Mouse (Mus musculus) CH12.LX (cell line): Measurements from ENCODE around the gene Glp1r. TPM values are rescaled to one million over a fixed set of nuclear protein-coding genes. Genes with fewer than 3 reads are reported as not detected.

Experiments used
- DNase-seq: peaks from one replicate; pipeline ENCODE4 v3.0.0-alpha.2; 2013; ENCODE audit errors: extremely low read depth
- H3K27ac ChIP-seq: 2 replicates; pipeline ENCODE4 v1.5.1; 2012; ENCODE audit warnings: low read depth, mild to moderate bottlenecking, control low read depth, moderate library complexity; ENCODE audit not compliant: insufficient read depth
- H3K27me3 ChIP-seq: replicated peaks from 2 replicates; pipeline ENCODE3; 2012; ENCODE audit warnings: inconsistent platforms
- H3K36me3 ChIP-seq, 2 experiments: replicated peaks in 1 of 2; 2 replicates each; pipeline versions ENCODE3 to v1.6.1; 2012; ENCODE audit warnings: inconsistent platforms in 1 of 2, low read length in 1 of 2, mild to moderate bottlenecking in 1 of 2, mixed read lengths in 1 of 2, moderate library complexity in 1 of 2; ENCODE audit not compliant: control insufficient read depth in 1 of 2, insufficient read depth in 1 of 2
- H3K4me1 ChIP-seq, 2 experiments: 2 replicates each; pipeline ENCODE4 v1.6.1; 2012; ENCODE audit warnings: inconsistent platforms in 1 of 2, moderate library complexity in 1 of 2; ENCODE audit not compliant: insufficient read depth in 2 of 2, control insufficient read depth in 1 of 2
- H3K4me2 ChIP-seq: 2 replicates; pipeline ENCODE4 v1.6.1; 2012; ENCODE audit warnings: low read depth, mild to moderate bottlenecking, control low read depth; ENCODE audit not compliant: poor library complexity, insufficient read depth, severe bottlenecking
- H3K4me3 ChIP-seq, 3 experiments: fragments of 150-350 bp in 1 of 3; sonication (generic) in 1 of 3; replicated peaks in 1 of 3; 2 replicates each; pipeline versions ENCODE3 to v1.5.1; 2011 to 2012; ENCODE audit warnings: low read depth in 2 of 3, low read length in 2 of 3, mild to moderate bottlenecking in 2 of 3, moderate library complexity in 2 of 3, control low read depth in 1 of 3, improper control_type of control experiment in 1 of 3, inconsistent platforms in 1 of 3, mixed read lengths in 1 of 3; ENCODE audit not compliant: poor library complexity in 1 of 3
- H3K79me2 ChIP-seq: replicated peaks from 2 replicates; pipeline ENCODE4 v1.6.1; 2012; ENCODE audit warnings: mild to moderate bottlenecking, moderate library complexity; ENCODE audit not compliant: control insufficient read depth, poor library complexity, insufficient read depth, severe bottlenecking; ENCODE audit errors: extremely low read depth
- H3K9ac ChIP-seq: 2 replicates; pipeline ENCODE4 v1.6.1; 2012; ENCODE audit warnings: low read depth, mild to moderate bottlenecking, control low read depth, moderate library complexity; ENCODE audit not compliant: insufficient read depth
- H3K9me3 ChIP-seq: replicated peaks from 2 replicates; pipeline ENCODE3; 2012; ENCODE audit warnings: low read length, inconsistent platforms, mixed read lengths
- CTCF ChIP-seq, 2 experiments: IDR thresholded peaks in 1 of 2; conservative IDR thresholded peaks in 1 of 2; 2 replicates each; pipeline ENCODE4 v1.5.1; 2011 to 2012; ENCODE audit warnings: low read depth in 2 of 2, low read length in 2 of 2, improper control_type of control experiment in 1 of 2, inconsistent platforms in 1 of 2, mild to moderate bottlenecking in 1 of 2, moderate library complexity in 1 of 2
- E2F4 ChIP-seq: IDR thresholded peaks from 2 replicates; pipeline ENCODE4 v1.6.1; 2011; ENCODE audit warnings: low read depth, low read length, improper control_type of control experiment; ENCODE audit not compliant: insufficient replicate concordance
- ETS1 ChIP-seq: conservative IDR thresholded peaks from 2 replicates; pipeline ENCODE4 v1.6.1; 2012; ENCODE audit warnings: low read depth, mild to moderate bottlenecking, inconsistent platforms, low read length, improper control_type of control experiment, moderate library complexity
- GABPA ChIP-seq: IDR thresholded peaks from 2 replicates; pipeline ENCODE4 v1.6.1; 2012; ENCODE audit warnings: low read depth, low read length, improper control_type of control experiment, inconsistent platforms; ENCODE audit not compliant: insufficient replicate concordance
- HCFC1 ChIP-seq: IDR thresholded peaks from 2 replicates; pipeline ENCODE4 v1.6.1; 2012; ENCODE audit warnings: low read depth, mild to moderate bottlenecking, inconsistent platforms, low read length, improper control_type of control experiment
- JUND ChIP-seq: conservative IDR thresholded peaks from 2 replicates; pipeline ENCODE4 v1.6.1; 2011; ENCODE audit warnings: low read depth, low read length, improper control_type of control experiment
- KAT2A ChIP-seq: IDR thresholded peaks from 2 replicates; pipeline ENCODE4 v1.6.1; 2012; ENCODE audit warnings: low read length, improper control_type of control experiment, inconsistent platforms; ENCODE audit not compliant: insufficient replicate concordance
- MAFK ChIP-seq: IDR thresholded peaks from 2 replicates; pipeline ENCODE4 v1.6.1; 2011; ENCODE audit warnings: low read length, improper control_type of control experiment; ENCODE audit not compliant: insufficient replicate concordance
- MEF2A ChIP-seq: IDR thresholded peaks from 2 replicates; pipeline ENCODE4 v1.6.1; 2014; ENCODE audit warnings: low read depth, mild to moderate bottlenecking, inconsistent platforms, low read length, improper control_type of control experiment, borderline replicate concordance
- PAX5 ChIP-seq: IDR thresholded peaks from 2 replicates; pipeline ENCODE4 v1.6.1; 2012; ENCODE audit warnings: low read length, inconsistent platforms, mixed read lengths
- RAD21 ChIP-seq: IDR thresholded peaks from 2 replicates; pipeline ENCODE4 v1.6.1; 2011; ENCODE audit warnings: low read depth, mild to moderate bottlenecking, low read length, improper control_type of control experiment, moderate library complexity
- SIN3A ChIP-seq: IDR thresholded peaks from 2 replicates; pipeline ENCODE4 v1.6.1; 2012; ENCODE audit warnings: low read length, improper control_type of control experiment, inconsistent platforms
- USF1 ChIP-seq: IDR thresholded peaks from 2 replicates; pipeline ENCODE4 v1.6.1; 2014; ENCODE audit warnings: low read depth, mild to moderate bottlenecking, inconsistent platforms, low read length, improper control_type of control experiment
- USF2 ChIP-seq: conservative IDR thresholded peaks from 2 replicates; pipeline ENCODE4 v1.6.1; 2011; ENCODE audit warnings: low read depth, low read length, improper control_type of control experiment
- ZC3H11A ChIP-seq: IDR thresholded peaks from 2 replicates; pipeline ENCODE4 v1.6.1; 2012; ENCODE audit warnings: low read depth, mild to moderate bottlenecking, inconsistent platforms, low read length, improper control_type of control experiment
- dilution Hi-C: fragments of 300-500 bp; cut with MboI; formaldehyde crosslinking; loops from 2 replicates; pipeline ENCODE4 v1.14.3; 2020; ENCODE audit warnings: low sequenced_read_pairs; ENCODE audit not compliant: extremely low pct_unique_long_range_greater_than_20kb, extremely low pct_ligation_motif_present
- in situ Hi-C: fragments of 300-500 bp; cut with MboI; formaldehyde crosslinking; loops from 3 replicates; pipeline ENCODE4 v1.14.3; 2019; ENCODE audit warnings: low sequenced_read_pairs, low pct_ligation_motif_present, low pct_unique_long_range_greater_than_20kb, mixed read lengths
- polyA plus RNA-seq: library from polyadenylated mRNA; unstranded; fragments of >175 nt; gene quantifications from 2 replicates; pipeline ENCODE4 v1.2.1, GENCODE M21; 2012; ENCODE audit warnings: low read depth; ENCODE audit not compliant: insufficient read length
- total RNA-seq, 2 experiments: library from RNA; depleted of rRNA; stranded (reverse); fragments of 300-350 nt in 1 of 2; fragments of >200 nt in 1 of 2; gene quantifications; 2 replicates each; pipeline ENCODE4 v1.2.3; 2012 to 2014

Glp1r gene
- total and polyA plus RNA-seq, 3 experiments: 0.04 TPM; not detected in 2

- peaks cover 5% of the 10 kb centered on the region for H3K27me3 ChIP-seq
- in situ Hi-C loops (no loop called here), dilution Hi-C loops (no loop called here)
- peaks cover 10% of the 10 kb centered on the region for H3K9me3 ChIP-seq
- no peaks in the 10 kb centered on the region for H3K79me2 ChIP-seq
- H3K36me3 ChIP-seq: no peaks in the 10 kb centered on the region
- H3K4me3 ChIP-seq: no peak overlapping the region
- no peak overlapping the region for H3K27ac ChIP-seq
- TF ChIP-seq HCFC1: no peak
- TF ChIP-seq CTCF (conservative IDR thresholded peaks at IDR 0.05 in 1 of 2, IDR thresholded peaks at IDR 0.05 in 1 of 2; ENCODE audit: low read depth in 2 of 2, low read length in 2 of 2): peak in 1 of 2 experiments; percentile 29; a peak in 2 of 4 replicates
- TF ChIP-seq SIN3A: no peak
- TF ChIP-seq JUND: no peak
- no peak for DNase-seq
- H3K4me1 ChIP-seq: no peaks in the 10 kb centered on the region
- H3K4me2 ChIP-seq: no peak overlapping the region
- no peak overlapping the region for H3K9ac ChIP-seq
These were observed 21.2 kb upstream of the Glp1r start for GRCm38 (mm10) chr17:30880391-30880790.

- dilution Hi-C loops (no loop called here), in situ Hi-C loops (no loop called here)
- peaks cover 5% of the 10 kb centered on the region for H3K27me3 ChIP-seq
- no peaks in the 10 kb centered on the region for H3K4me1 ChIP-seq
- H3K36me3 ChIP-seq: no peaks in the 10 kb centered on the region
- no peak overlapping the region for H3K4me3 ChIP-seq
- no peak overlapping the region for H3K4me2 ChIP-seq
- H3K79me2 ChIP-seq: no peaks in the 10 kb centered on the region
- no peak overlapping the region for H3K9ac ChIP-seq
- H3K27ac ChIP-seq: no peak overlapping the region
- peaks cover 15% of the 10 kb centered on the region for H3K9me3 ChIP-seq
- DNase-seq: no peak
- no peak for TF ChIP-seq KAT2A
- TF ChIP-seq USF2: no peak
- no peak for TF ChIP-seq PAX5
- no peak for TF ChIP-seq USF1
- TF ChIP-seq GABPA: no peak
These were observed 20.6 kb upstream of the Glp1r start for GRCm38 (mm10) chr17:30881001-30881400.

GRCm38 (mm10) chr17:30882206-30882605 lies 19.4 kb upstream of the Glp1r start:
- dilution Hi-C loops: no loop called here
- H3K27ac ChIP-seq: no peak overlapping the region
- H3K4me2 ChIP-seq: no peak overlapping the region
- no peak overlapping the region for H3K4me3 ChIP-seq
- peaks cover 20% of the 10 kb centered on the region for H3K9me3 ChIP-seq
- H3K9ac ChIP-seq: no peak overlapping the region
- no peak for TF ChIP-seq ETS1
- no peak for TF ChIP-seq MAFK
- no peak for TF ChIP-seq MEF2A
- no peak for TF ChIP-seq KAT2A
- TF ChIP-seq PAX5: no peak
- no peak for TF ChIP-seq RAD21
- no peak for TF ChIP-seq GABPA
- TF ChIP-seq ZC3H11A: no peak
- no peak for TF ChIP-seq E2F4
- no peaks in the 10 kb centered on the region for H3K4me1 ChIP-seq
- no peaks in the 10 kb centered on the region for H3K36me3 ChIP-seq
- no peak for DNase-seq
- in situ Hi-C loops: no loop called here
- peaks cover 5% of the 10 kb centered on the region for H3K27me3 ChIP-seq
- no peaks in the 10 kb centered on the region for H3K79me2 ChIP-seq
